ENCODE assay signal across 8 mouse cellular contexts in the genomic region with DNA sequence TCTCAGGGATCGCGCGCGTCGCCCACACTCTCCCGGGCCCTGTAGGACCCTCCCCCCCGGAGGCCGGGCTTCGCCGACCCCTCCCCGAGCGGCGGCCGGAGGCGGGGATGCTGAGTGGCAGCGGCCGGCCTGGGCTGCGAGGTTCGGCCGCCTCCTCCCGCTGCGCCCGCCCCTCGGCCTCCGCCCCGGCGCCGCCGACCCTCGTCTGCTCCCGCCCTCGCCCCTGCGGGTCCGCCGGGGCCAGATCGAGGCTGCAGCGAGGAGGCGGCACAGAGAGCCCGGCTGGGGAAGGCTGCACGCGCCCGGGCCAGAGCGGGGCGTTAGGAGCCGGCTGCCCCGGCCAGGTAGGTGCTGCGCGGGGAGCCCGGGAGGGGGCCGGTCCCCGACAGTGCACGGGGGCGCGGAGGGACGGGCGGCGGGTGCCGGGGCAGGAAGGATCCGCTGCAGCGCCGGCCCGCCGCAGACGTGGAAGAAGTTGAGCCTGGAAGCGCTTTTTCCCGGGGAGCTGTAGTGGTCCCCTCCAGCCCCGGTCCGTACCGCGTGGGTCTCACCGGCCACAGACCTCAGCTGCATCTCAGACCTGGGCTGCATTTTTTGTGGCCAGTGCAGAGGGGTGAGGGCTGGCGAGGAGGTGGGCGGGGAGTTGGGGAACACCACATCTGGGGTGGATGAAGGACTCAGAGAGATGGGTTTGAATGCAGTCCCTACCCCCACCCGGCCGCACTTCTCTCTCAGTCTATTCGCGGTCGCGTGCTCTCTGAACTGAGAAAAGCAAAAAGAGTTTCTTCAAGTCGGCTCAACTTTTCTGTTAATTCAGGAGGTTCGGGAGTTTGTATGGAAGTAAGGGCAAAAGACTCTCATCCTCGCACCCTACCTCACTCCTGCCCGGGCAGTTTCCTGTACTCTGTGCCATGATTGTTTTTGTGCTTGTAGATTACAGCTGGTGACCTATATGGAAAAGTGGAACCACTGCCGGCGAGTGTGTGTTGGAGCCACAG. TPM values are rescaled to one million over a fixed set of nuclear protein-coding genes. Genes with fewer than 3 reads are reported as not detected.
DNase-seq lines count a peak whose midpoint lies in the region; ATAC-seq and TF ChIP-seq lines count a peak whose summit lies in the region.

A gene (plus strand): TSS at position 234 of the 998 bp plus-strand sequence.

- H3K4me3 ChIP-seq in embryonic facial prominence, embryonic 15.5 days (replicated peaks): peak within 1 kb of the TSS; percentile 85
- H3K4me3 ChIP-seq in heart, embryonic 16.5 days (ENCODE audit: low read length): peak within 1 kb of the TSS; percentile 87
- H3K4me3 ChIP-seq in layer of hippocampus, adult 2 months: peak within 1 kb of the TSS; percentile 73
- peak within 1 kb of the TSS; percentile 78 for H3K4me3 ChIP-seq in lung, embryonic 16.5 days (ENCODE audit: low read length)

- WGBS in embryonic facial prominence, embryonic 15.5 days: under 1% methylated on average over 80 of the region's 85 CpGs
- WGBS in heart, embryonic 16.5 days: under 1% methylated on average over 83 of the region's 85 CpGs
- WGBS in lung, embryonic 16.5 days: under 1% methylated on average over 60 of the region's 85 CpGs

- H3K4me1 ChIP-seq in embryonic facial prominence, embryonic 15.5 days: peaks cover 28% of the 10 kb centered on the region
- H3K4me1 ChIP-seq in heart, embryonic 16.5 days (ENCODE audit: control insufficient read depth, insufficient read depth, low read length): peaks cover 12% of the 10 kb centered on the region
- peaks cover 18% of the 10 kb centered on the region for H3K4me1 ChIP-seq in lung, embryonic 16.5 days (replicated peaks; ENCODE audit: control insufficient read depth, insufficient read depth, low read length)

- ATAC-seq in embryonic facial prominence, embryonic 15.5 days (ENCODE audit: insufficient number of reproducible peaks, low FRiP score, low TSS enrichment, low read depth): peak; percentile 86
- ATAC-seq in heart, embryonic 16.5 days (replicated peaks; ENCODE audit: extremely low read depth, insufficient read depth, low FRiP score): peak; percentile 77
- peak; percentile 90 for ATAC-seq in lung, embryonic 16.5 days (ENCODE audit: low read depth)

- DNase-seq in 3T3-L1 (ENCODE audit: low read depth, low spot score) (peak; percentile 61), NIH3T3 (ENCODE audit: low read depth) (peak; percentile 70)
- no peak for DNase-seq in layer of hippocampus, adult 2 months (ENCODE audit: low spot score in 2 of 2)
- DNase-seq in ovary, adult 18-20 months (ENCODE audit: low spot score): peak; percentile 73
- peak; percentile 81 for DNase-seq in yolk sac, embryonic 10.5 days (ENCODE audit: low spot score)

- H3K9me3 ChIP-seq in embryonic facial prominence, embryonic 15.5 days (replicated peaks): no peaks in the 10 kb centered on the region
- no peaks in the 10 kb centered on the region for H3K9me3 ChIP-seq in heart, embryonic 16.5 days (replicated peaks; ENCODE audit: control insufficient read depth, low read length)
- no peaks in the 10 kb centered on the region for H3K9me3 ChIP-seq in lung, embryonic 16.5 days (ENCODE audit: control insufficient read depth, low read length)

- H3K27ac ChIP-seq in embryonic facial prominence, embryonic 15.5 days (replicated peaks): peak within 1 kb of the TSS; percentile 94
- peak within 1 kb of the TSS; percentile 74 for H3K27ac ChIP-seq in heart, embryonic 16.5 days (ENCODE audit: low read length)
- H3K27ac ChIP-seq in layer of hippocampus, adult 2 months: peak within 1 kb of the TSS; percentile 82
- peak within 1 kb of the TSS; percentile 81 for H3K27ac ChIP-seq in lung, embryonic 16.5 days (ENCODE audit: low read length)

- TF ChIP-seq CTCF in layer of hippocampus, adult 2 months (conservative IDR thresholded peaks at IDR 0.05): no peak

- no peaks in the 10 kb centered on the region for H3K36me3 ChIP-seq in embryonic facial prominence, embryonic 15.5 days
- H3K36me3 ChIP-seq in heart, embryonic 16.5 days (ENCODE audit: control insufficient read depth, insufficient read depth): no peaks in the 10 kb centered on the region
- H3K36me3 ChIP-seq in lung, embryonic 16.5 days (ENCODE audit: control insufficient read depth, insufficient read depth, low read length): no peaks in the 10 kb centered on the region

- H3K4me2 ChIP-seq in embryonic facial prominence, embryonic 15.5 days (replicated peaks): peak within 1 kb of the TSS; percentile 87
- peak within 1 kb of the TSS; percentile 99 for H3K4me2 ChIP-seq in heart, embryonic 16.5 days (ENCODE audit: low read depth, low read length)
- peak within 1 kb of the TSS; percentile 90 for H3K4me2 ChIP-seq in lung, embryonic 16.5 days (ENCODE audit: low read depth, low read length)

- H3K27me3 ChIP-seq in embryonic facial prominence, embryonic 15.5 days: no peaks in the 10 kb centered on the region
- H3K27me3 ChIP-seq in heart, embryonic 16.5 days (ENCODE audit: control insufficient read depth, insufficient read depth, low read length): no peaks in the 10 kb centered on the region
- H3K27me3 ChIP-seq in lung, embryonic 16.5 days (ENCODE audit: control insufficient read depth, insufficient read depth, low read depth, low read length): no peaks in the 10 kb centered on the region

- H3K9ac ChIP-seq in embryonic facial prominence, embryonic 15.5 days: peak within 1 kb of the TSS; percentile 84
- H3K9ac ChIP-seq in heart, embryonic 16.5 days (ENCODE audit: low read length): peak within 1 kb of the TSS; percentile 80
- H3K9ac ChIP-seq in lung, embryonic 16.5 days (ENCODE audit: low read length): peak within 1 kb of the TSS; percentile 94

RNA-seq across cellular contexts. Expression of the gene that starts here (rescaled TPM):
- 77.0 and 91.6 TPM in 2 replicates for polyA plus RNA-seq in embryonic facial prominence, embryonic 15.5 days (2015; fragmentation: Nextera tagmentation; extraction: Ambion mirVana)
- polyA plus RNA-seq in heart, embryonic 16.5 days (2015; fragmentation: Nextera tagmentation; extraction: Ambion mirVana): 23.4 and 23.7 TPM in 2 replicates
- 10 to 100 TPM; 25.1 to 26.5 TPM for total RNA-seq in layer of hippocampus, adult 2 months (2021)
- 53.1 and 54.1 TPM in 2 replicates for polyA plus RNA-seq in lung, embryonic 16.5 days (2015; fragmentation: Nextera tagmentation; extraction: Ambion mirVana)

Comparison
In these comparisons a context has a peak if more than half of its experiments do, and no peak if none do; other contexts are left out.
1. DNase-seq: peak in 3T3-L1 (single experiment), NIH3T3 (single experiment), ovary, adult 18-20 months (single experiment) and yolk sac, embryonic 10.5 days (single experiment); none in layer of hippocampus, adult 2 months (0 of 2).
2. Peak in every context shown above with its lines, with median percentiles within 50 percentile points of each other: ATAC-seq, H3K27ac ChIP-seq, H3K4me2 ChIP-seq, H3K4me3 ChIP-seq and H3K9ac ChIP-seq.